Mouse (Mus musculus) kidney, embryonic 14.5 days (tissue): ENCODE measurements at regions not wholly inside any gene's neighbourhood (a gene's known extent, or its start where the extent isn't known, plus 50 kb on each side); places are given as distances from the start of the nearest gene placed in this dataset.
A peak's percentile ranks its signal among the peaks of the same experiment; 100 is the strongest.

Experiments used
- ATAC-seq: fragments of 200-750 bp; cut with Nextera tagmentation; 2 replicates; pipeline ENCODE4 v1.8.0; 2017; ENCODE audit warnings: moderate number of reproducible peaks, mild to moderate bottlenecking, moderate TSS enrichment, moderate library complexity; ENCODE audit not compliant: low FRiP score, low TSS enrichment
- H3K27ac ChIP-seq: fragments of 300-500 bp; sonication (generic); 2 replicates; pipeline ENCODE4 v1.5.1; 2014; ENCODE audit warnings: low read depth, mild to moderate bottlenecking, low read length, moderate library complexity, mixed read lengths
- H3K27me3 ChIP-seq: fragments of 300-500 bp; sonication (generic); 2 replicates; pipeline ENCODE4 v1.6.1; 2014; ENCODE audit warnings: mild to moderate bottlenecking, low read length; ENCODE audit not compliant: control insufficient read depth, insufficient read depth
- H3K36me3 ChIP-seq: fragments of 300-500 bp; sonication (generic); 2 replicates; pipeline ENCODE4 v1.6.1; 2014; ENCODE audit warnings: low read length, mixed read lengths; ENCODE audit not compliant: control insufficient read depth, insufficient read depth
- H3K4me1 ChIP-seq: fragments of 300-500 bp; sonication (generic); 2 replicates; pipeline ENCODE4 v1.6.1; 2014; ENCODE audit warnings: low read length, mixed read lengths; ENCODE audit not compliant: control insufficient read depth, insufficient read depth
- H3K4me2 ChIP-seq: fragments of 300-500 bp; sonication (generic); replicated peaks from 2 replicates; pipeline ENCODE4 v1.6.1; 2014; ENCODE audit warnings: low read depth, mild to moderate bottlenecking, low read length
- H3K4me3 ChIP-seq: fragments of 300-500 bp; sonication (generic); 2 replicates; pipeline ENCODE4 v1.5.1; 2014; ENCODE audit warnings: mild to moderate bottlenecking, low read length
- H3K9ac ChIP-seq: fragments of 300-500 bp; sonication (generic); 2 replicates; pipeline ENCODE4 v1.6.1; 2014; ENCODE audit warnings: low read depth, mild to moderate bottlenecking, low read length, moderate library complexity
- H3K9me3 ChIP-seq: fragments of 300-500 bp; sonication (generic); 2 replicates; pipeline ENCODE4 v1.6.1; 2016; ENCODE audit warnings: low read length; ENCODE audit not compliant: control insufficient read depth
- WGBS: fragments of 180-500 bp; shearing (Covaris S2); extraction: QIAGEN DNeasy Blood & Tissue Kit; methylation state at CpG from one replicate; pipeline ENCODE4 v1.1.7; 2014; 5-methylcytosine and 5-hydroxymethylcytosine counted together

DNA sequence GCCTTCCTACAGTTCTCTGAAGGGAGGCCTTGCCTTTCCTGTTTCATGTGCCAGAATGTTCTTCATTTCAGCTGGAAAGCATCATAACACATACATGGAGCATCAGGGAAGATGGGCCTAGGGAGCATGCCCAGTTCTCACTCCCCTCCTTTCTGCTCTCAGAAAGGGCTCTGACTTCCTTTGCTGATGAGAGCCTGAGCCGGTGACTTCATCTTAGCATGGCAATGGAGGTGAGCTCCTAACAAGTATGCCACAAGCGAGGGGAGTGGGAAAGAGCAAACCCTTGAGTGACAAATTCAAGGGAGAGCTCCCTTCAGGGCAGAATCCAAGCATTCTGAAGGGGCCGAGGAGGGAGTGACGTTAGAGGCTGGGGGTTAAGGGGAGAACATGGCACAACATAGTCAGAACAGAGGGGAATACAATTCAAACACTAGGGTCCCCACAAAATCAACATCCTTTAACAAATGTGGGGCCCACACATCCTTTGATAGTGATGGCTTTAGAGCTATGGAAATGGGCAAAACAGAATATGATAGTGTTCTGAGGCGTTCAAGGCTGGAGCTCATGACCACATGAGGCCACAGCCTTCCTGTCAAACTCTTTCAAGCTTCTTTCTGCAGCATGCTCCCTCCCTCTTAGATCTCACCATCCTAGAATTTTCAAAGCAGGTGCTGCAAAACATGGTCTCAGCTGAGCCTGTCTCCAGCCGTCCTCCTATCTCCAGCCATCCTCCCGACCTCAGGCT lies 437.4 kb upstream of the 3110018I06Rik start:
- H3K9me3 ChIP-seq = no peaks in the 10 kb centered on the region
- no peak overlapping the region for H3K4me2 ChIP-seq
- no peaks in the 10 kb centered on the region for H3K27me3 ChIP-seq
- WGBS = 77% methylated on average over 7 of the region's 7 CpGs
- H3K4me1 ChIP-seq = no peaks in the 10 kb centered on the region
- H3K9ac ChIP-seq = no peak overlapping the region
- ATAC-seq = no peak
- no peak overlapping the region for H3K27ac ChIP-seq
- no peaks in the 10 kb centered on the region for H3K36me3 ChIP-seq
- no peak overlapping the region for H3K4me3 ChIP-seq

DNA sequence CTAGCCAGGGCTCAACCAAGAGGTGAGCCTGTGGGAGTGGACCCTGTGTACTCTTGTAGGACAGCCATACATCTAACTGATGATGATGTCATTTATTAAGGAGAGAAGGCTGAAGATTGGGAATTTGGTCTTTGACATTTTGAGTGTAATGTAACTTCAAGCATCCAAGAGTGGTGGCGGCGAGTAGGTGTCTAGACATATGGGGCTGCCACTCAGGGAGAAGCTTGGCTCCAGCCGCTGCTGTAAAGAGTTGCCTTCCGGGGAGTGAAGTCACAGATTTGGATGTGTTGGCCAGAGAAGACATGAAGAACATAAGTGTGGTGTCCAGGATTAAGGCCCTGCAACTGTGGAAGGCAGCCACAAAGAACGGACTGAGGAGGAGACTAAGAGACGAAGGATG lies 436.3 kb upstream of the 3110018I06Rik start:
- no peak for ATAC-seq
- Histone ChIP-seq H3K4me2 (no peak overlapping the region), H3K27me3 (no peaks in the 10 kb centered on the region), H3K4me1 (no peaks in the 10 kb centered on the region), H3K4me3 (no peak overlapping the region), H3K9me3 (no peaks in the 10 kb centered on the region), H3K27ac (no peak overlapping the region), H3K9ac (no peak overlapping the region), H3K36me3 (no peaks in the 10 kb centered on the region)
- WGBS = 96% methylated on average over 6 of the region's 6 CpGs

DNA sequence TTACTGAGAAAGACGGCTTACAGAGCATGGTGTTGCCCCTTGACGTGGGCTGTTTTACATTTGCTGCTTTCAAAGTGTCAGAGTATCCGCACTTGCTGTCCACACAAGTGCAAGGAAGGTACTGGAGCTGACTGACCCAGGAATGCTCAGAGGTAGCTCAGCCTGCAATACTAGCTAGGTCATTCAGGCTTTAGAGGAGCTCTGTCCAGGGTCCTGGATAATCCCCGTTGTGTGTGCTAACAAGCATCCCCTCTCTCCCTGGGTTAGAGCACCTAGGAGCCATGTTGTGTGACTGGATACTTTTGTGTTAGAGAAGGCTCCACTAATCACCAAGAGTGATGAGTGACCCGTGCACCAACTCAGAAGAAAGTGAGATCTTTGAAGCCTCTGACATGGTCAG lies 431.9 kb upstream of the 3110018I06Rik start:
- WGBS = 28% methylated on average over 5 of the region's 5 CpGs
- no peaks in the 10 kb centered on the region for H3K4me1 ChIP-seq
- ATAC-seq = no peak
- no peaks in the 10 kb centered on the region for H3K9me3 ChIP-seq
- no peak overlapping the region for H3K4me2 ChIP-seq
- no peaks in the 10 kb centered on the region for H3K36me3 ChIP-seq
- H3K9ac ChIP-seq = no peak overlapping the region
- H3K4me3 ChIP-seq = no peak overlapping the region
- H3K27ac ChIP-seq = no peak overlapping the region
- H3K27me3 ChIP-seq = no peaks in the 10 kb centered on the region

DNA sequence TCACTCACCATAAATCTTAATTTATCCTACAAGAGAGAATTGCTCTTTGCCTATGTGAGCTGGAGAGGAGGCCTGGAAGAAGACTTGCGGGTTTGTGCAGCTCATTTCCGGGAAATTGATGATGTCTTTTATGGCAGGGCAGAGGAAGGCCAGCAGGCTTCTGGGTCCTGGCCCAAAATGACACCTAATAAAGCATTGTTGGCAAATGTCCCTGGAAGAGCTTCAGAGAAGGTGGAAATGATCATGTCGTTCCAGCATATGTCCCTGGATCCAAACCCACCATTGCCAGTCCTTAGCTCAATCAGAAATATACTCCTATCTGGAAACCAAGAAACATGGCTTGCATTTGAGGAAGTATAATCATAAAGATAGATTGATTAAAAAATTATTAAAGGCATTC lies 427.9 kb upstream of the 3110018I06Rik start:
- peaks cover 6% of the 10 kb centered on the region; the same call in 1 of the 2 replicates for H3K9me3 ChIP-seq
- no peak for ATAC-seq
- H3K27ac ChIP-seq = no peak overlapping the region
- no peaks in the 10 kb centered on the region for H3K4me1 ChIP-seq
- H3K36me3 ChIP-seq = no peaks in the 10 kb centered on the region
- no peak overlapping the region for H3K4me3 ChIP-seq
- no peak overlapping the region for H3K9ac ChIP-seq
- no peak overlapping the region for H3K4me2 ChIP-seq
- no peaks in the 10 kb centered on the region for H3K27me3 ChIP-seq
- 42% methylated on average over 3 of the region's 3 CpGs for WGBS

DNA sequence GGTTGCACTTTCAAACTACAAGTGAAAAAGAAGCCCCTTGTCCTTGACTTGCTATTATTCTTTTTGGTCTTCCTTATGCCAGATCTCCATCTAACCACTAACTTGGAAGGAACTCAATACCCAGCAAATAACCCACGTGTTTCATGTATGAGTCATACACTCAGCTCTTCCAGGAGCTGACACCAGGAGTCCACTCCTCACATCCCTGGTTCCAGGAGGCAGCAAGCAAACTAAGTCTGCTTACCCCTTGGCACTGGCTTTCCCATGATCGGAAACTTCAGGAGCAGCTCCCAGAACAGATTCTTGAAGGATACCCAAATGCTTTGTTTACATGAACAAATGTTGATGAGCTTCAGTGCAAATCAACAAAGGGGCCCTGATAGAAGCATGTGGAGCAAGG lies 421.1 kb upstream of the 3110018I06Rik start:
- Histone ChIP-seq H3K27ac (no peak overlapping the region), H3K4me2 (no peak overlapping the region), H3K4me3 (no peak overlapping the region), H3K9me3 (peaks cover 4% of the 10 kb centered on the region; the same call in 1 of the 2 replicates), H3K4me1 (no peaks in the 10 kb centered on the region), H3K36me3 (no peaks in the 10 kb centered on the region), H3K9ac (no peak overlapping the region), H3K27me3 (no peaks in the 10 kb centered on the region)
- ATAC-seq = no peak
- WGBS = 92% methylated on average over 2 of the region's 2 CpGs

DNA sequence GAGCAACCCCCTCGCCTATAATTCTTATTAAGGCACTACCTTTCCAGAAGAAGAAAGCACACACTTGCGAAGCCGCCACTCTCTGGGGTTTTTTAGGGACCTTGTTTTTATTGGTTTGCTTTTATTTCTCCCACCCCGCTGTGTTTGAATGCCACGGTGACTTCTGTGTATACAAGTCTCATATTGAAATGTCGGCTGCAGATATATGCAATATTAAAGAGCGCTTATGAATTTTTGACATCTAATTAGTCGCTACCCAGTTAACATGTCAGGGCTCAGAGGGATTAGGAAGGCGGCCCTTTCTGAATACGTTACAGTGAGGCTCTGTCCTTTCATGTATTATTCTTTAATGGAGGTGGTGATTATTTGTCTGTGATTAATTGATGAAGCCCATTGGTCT lies 405.9 kb upstream of the 3110018I06Rik start:
- no peak for ATAC-seq
- H3K4me2 ChIP-seq = no peak overlapping the region
- no peaks in the 10 kb centered on the region for H3K9me3 ChIP-seq
- H3K4me1 ChIP-seq = peaks cover 9% of the 10 kb centered on the region; the same call in 1 of the 2 replicates
- H3K4me3 ChIP-seq = no peak overlapping the region
- H3K36me3 ChIP-seq = no peaks in the 10 kb centered on the region
- no peaks in the 10 kb centered on the region for H3K27me3 ChIP-seq
- no peak overlapping the region for H3K9ac ChIP-seq
- no peak overlapping the region for H3K27ac ChIP-seq
- 80% methylated on average over 10 of the region's 10 CpGs for WGBS

DNA sequence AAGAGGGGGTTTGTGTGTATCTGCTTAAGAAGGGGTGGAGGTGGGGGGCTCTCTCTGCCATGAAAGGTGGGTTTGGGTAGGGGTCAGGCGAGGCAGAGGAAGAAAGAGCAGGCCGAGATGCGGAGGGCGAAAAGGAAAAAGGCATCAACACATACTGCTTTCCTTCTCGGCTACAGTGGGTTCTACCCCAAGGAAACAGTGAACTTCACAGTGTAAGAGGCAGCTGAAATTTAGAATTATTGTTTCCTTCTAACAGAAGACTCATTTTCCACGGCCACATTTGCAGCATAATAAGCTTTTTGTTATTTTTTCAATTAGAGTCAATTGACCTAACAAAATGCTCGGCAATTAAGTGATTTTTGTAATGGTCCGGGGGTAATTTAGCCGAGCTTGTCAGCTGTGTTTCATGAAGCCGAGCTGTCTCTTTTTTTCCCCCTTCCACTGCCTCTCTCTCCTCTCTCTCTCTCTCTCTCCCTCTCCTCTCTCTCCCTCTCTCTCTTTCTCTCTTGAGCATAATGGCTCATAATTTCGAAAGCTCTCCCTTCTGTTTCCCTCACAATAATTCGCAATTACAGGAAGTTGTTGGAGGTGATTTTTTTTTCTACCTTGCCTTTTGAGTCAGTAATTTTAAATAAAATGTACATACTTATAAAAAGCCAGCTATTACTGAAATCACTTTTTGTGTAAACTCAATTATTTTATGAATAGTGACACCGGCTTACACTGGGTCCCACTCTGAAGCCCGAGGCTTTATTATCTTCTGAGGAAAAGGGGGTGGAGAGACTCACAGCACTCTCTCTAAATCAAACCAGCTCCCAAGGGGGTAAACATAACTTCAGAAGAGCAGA lies 403.1 kb upstream of the 3110018I06Rik start:
- Histone ChIP-seq H3K4me3 (no peak overlapping the region), H3K4me2 (0 out of 2 replicates have a peak overlapping the region, but pooled peaks have one; percentile 2), H3K4me1 (peaks cover 9% of the 10 kb centered on the region; the same call in 1 of the 2 replicates), H3K27ac (no peak overlapping the region), H3K9me3 (no peaks in the 10 kb centered on the region), H3K36me3 (no peaks in the 10 kb centered on the region), H3K27me3 (no peaks in the 10 kb centered on the region), H3K9ac (no peak overlapping the region)
- no peak for ATAC-seq
- 30% methylated on average over 14 of the region's 14 CpGs for WGBS

DNA sequence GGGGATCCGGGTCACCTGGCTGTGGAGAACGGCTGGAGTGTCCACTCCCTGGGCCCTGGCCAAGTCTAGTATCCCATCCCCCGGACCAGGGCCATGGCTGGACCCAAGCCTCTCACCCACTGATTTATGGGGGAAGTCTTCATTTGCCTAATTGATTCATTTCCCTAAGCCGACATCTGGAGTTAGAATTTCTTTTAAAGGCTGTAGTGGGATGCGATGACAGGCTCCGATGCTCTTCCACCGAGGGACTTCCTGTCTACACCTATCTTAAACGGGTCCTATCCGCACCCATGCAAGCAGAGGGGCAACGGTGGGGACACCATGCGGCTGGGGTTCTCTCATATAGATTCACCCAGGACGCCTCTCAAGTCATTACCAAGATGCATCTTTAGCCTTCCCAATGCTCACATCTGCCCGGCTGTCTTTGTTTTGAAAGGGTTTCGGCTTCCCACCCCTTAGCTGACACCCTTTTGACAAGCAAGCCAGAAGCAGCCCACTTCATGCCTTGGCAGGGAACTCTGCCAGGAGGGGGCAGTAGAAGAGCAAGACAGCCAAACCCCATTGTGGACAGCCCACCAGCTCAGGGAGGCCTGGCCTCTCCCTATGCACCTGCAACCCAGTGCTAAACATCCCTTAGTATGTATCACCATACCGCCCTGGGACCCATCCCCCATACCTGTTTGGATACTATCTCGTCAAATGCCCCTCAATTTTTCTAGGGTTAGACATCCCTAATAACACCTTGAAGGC lies 402.4 kb upstream of the 3110018I06Rik start:
- 0 out of 2 replicates have a peak overlapping the region, but pooled peaks have one; percentile 2 for H3K4me2 ChIP-seq
- 20% methylated on average over 16 of the region's 16 CpGs for WGBS

More for the DNA sequence above, 402.4 kb upstream of the 3110018I06Rik start:
- Histone ChIP-seq H3K27ac (no peak overlapping the region), H3K4me1 (peaks cover 9% of the 10 kb centered on the region; the same call in 1 of the 2 replicates), H3K9ac (no peak overlapping the region), H3K36me3 (no peaks in the 10 kb centered on the region), H3K9me3 (no peaks in the 10 kb centered on the region), H3K27me3 (no peaks in the 10 kb centered on the region), H3K4me3 (no peak overlapping the region)
- ATAC-seq = peak; percentile 78
